Mouse (Mus musculus) adrenal gland, postnatal 36 days (tissue): ENCODE measurements around the gene Rcan2. TPM values are rescaled to one million over a fixed set of nuclear protein-coding genes. Genes with fewer than 3 reads are reported as not detected.
A peak's percentile ranks its signal among the peaks of the same experiment; 100 is the strongest.

Experiments used
- DNase-seq, 2 experiments: peaks; one replicate each; pipeline ENCODE4 v3.0.0; 2021; ENCODE audit warnings: mixed read lengths in 1 of 2
- total RNA-seq, 2 experiments: library from RNA; stranded (reverse); gene quantifications; 2 replicates each; pipeline ENCODE4 v1.2.3; 2021

Gene Rcan2
- total RNA-seq, 2 experiments from 2014 or later, result 3.8 to 4.0 TPM

DNA sequence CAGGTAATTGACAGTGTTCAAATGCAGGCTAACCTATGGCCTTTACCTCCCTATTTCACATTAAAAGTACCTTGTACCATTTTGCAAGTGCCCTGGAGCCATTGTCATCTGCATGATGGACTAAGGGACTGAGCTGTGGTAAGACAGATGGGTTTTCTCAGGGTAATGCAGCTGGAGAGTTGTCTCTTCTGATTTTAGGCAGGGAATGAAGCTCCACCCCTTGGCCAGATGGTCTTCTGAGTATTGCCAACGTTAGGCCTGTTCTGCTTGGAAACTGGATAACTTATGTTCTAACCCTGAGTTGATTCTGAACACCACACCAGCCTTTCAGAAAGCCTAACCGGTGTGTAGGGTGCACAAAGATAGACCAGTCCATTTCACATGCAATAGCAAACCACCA lies 222.7 kb downstream of the Rcan2 start:
- no peak for DNase-seq

DNA sequence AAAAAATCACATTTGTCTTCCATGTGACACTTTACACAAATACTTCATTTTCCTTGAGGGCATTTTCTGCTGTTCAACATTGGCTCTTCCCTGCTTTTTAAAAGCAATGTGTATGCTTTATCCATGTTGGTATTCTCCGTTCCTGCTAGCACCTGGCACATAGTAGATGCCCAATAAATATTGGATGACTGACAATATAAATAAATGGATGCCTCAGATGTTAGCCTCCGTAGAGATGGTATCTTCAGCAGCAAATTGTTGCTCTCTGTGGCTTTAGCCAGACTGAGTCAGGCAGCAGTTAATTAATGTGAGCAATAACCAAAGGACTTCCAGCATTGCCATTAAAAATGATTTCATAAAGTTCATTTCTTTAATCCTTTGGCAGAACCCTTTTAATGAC lies 223.9 kb downstream of the Rcan2 start:
- DNase-seq, result no peak

DNA sequence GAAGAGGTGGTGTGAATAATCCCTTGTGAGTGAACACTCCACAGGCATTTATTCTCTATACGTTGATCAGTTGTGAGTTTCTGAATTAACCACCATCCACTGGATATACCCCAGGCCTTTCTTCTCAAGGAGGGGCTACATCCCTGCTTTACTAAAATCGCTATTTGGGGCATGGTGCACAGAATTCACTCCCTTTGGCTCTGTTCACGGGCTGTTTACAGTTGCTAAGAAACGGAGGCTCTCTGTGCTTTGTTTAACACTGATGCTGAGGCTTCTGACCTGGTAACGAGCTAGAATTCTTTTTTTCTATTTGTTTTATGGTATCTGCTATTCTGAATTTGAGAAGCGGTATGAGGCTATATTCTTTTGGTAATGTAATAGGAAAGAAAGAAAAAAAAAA lies 224.8 kb downstream of the Rcan2 start:
- DNase-seq, result no peak

DNA sequence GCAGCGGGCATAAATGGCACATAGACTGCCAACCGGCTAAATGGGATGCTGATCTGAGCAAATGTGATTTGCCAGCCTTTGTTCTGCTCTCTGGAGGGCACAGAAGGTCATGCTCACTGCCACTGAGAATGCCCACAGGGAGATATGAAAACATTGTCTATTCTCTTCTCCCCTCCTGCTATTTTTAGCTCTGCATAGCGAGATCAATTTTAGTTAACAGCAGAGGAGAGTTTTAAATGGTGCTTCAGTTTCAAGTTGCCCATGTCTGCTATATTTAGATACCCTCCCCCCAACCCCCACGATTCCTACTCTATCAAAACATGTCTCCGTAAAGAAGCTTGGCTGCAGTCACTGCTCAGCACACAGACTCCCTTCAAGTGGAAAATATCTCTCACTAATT lies 225.2 kb downstream of the Rcan2 start:
- DNase-seq, result no peak

DNA sequence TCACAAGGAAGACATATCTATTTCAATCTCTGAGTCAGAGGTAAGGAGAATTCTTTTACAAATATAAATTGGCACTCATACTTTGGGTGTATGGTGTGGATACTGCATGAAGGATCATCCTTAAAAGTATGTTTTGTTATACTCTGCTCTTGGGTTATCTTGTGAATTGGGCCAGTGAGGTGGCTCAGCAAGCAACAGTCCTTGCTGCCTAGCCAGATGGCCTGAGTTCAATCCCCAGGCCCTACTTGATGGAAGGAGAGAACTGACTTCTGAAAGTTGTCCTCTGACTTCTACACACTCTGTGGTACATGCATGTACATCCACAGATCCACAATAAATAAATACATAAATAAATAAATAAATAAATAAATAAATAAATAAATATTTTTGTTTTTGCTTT lies 225.6 kb downstream of the Rcan2 start:
- DNase-seq, result no peak

DNA sequence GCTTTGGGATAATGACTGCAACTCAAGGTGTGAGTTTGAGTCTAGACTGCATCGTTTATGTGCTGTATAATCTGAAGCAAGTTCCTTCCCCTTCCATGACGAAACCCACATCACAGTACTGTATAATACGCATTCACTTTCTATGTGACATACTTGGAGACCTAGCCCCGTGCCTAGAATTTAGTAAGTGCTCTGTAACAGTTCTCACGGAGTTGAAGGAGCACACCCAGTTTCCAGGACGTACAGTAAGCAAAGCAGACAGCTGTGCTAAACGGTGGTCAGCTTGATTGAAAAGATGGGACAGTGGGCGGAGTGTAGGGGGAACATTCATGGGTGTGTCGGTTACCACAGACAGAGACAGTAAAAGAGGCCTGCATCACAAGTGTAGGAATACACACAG lies 226.2 kb downstream of the Rcan2 start:
- DNase-seq, result no peak

DNA sequence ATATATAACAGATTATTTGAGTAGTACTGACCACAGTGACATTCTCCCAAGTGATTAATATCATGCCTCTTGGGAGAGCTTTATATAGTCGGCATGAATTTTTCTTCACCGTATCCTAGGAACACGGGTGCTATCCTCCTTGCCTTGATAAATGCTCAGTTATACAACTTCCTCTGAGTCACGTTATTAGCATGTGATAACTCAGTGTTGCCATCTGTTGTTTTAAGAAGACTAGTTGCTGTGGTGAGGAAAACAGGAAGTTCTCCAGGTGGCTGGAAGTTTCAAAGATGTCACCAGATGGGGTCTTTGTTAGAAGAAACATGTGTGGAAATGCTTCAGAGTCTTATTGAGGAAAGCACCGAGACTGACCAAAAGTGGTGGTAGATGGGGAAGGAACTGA lies 228.5 kb downstream of the Rcan2 start:
- no peak for DNase-seq

DNA sequence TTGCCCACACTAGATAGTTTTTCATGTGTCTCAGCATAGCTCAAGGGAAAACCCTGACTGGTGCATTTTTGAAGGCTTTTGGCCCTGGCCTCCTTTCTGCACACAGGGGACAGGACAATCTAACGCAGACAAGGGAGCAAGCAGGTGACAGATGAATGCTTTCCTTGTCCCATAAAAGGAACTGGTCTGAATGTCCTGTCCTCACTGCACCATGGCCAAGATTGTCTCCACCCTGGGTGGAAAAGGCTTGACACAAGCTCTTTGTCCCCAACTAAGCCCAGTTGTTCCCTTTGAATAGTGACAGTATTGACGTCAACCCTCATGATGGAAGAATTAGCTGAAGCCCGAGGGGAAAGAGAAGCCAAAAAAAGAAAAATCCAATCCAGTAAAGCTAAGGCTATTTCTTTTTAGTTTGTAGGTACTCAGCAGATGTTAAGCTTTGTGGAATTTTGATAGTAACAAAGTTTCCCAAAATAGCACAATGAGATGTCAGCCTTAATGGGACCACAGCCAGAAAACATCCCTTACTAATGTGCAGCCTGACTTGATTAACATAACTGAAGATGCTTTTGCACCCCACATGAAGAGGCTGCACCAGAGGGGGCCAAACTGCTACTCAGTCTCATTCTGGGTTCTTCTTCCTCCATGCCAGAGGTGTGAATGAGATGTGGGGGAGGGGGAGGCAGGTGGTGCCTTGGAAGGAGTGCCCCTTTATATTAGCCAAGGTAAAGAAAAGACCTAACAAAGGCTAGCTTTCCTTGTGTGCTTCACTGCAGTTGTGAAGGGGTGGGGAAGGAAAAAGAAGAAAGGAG lies 229.8 kb downstream of the Rcan2 start:
- no peak for DNase-seq

DNA sequence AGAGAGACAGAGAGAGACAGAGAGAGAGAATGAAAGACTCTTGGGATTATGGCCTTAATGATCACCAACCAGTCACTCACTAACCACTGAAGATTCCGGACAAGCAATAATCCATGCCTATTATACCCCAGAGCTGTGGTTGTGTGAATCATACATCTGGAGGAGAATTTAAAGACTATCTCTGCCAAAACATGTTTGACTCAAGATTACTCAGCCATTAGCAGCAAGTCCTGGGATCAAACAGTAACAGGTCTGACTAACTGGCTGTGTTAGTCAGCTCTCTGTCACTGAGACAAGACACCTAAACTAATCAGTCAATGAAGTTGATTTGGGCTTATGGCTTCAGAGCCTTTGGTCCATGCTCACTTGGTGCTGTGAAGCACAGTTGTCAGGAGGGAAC lies 233.9 kb downstream of the Rcan2 start:
- DNase-seq, result no peak

DNA sequence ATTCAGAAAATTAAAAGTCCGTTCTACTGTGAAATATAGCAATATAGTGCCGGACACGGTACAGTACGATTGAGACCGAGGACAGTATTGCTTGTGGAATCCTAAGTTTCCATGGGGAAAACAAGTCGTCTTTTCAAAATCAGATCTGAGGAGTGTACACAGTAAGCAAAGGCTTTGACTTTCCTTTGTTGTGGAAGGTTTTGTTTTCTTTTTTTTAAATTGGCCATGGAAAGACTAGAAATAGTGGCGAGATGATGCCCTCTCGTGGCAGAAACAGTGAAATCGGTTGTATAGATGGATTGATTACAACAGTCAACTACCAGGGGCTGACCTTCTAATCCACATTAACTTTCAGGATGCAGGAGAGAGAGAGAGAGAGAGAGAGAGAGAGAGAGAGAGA lies 237.5 kb downstream of the Rcan2 start:
- DNase-seq, result peak; percentile 22 to 45

DNA sequence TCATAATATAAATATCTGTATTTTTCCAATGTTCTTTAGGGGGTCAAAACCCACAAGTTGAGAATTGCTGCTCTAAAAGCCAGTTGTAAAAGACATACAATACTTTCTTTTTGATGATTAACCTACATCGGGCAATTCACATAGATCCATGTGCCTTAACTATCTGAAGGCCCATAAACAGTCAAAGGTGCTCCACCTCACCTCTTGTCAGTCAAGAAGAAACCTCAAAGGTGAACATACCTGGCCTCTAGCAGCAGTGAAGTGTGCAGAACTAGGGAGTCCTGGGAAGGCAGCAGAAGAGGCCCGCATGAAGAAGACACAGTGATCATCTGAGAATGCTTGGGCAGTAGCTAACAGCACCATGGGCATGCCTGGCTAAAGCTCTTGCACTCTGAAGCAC lies 239.3 kb downstream of the Rcan2 start:
- no peak for DNase-seq

DNA sequence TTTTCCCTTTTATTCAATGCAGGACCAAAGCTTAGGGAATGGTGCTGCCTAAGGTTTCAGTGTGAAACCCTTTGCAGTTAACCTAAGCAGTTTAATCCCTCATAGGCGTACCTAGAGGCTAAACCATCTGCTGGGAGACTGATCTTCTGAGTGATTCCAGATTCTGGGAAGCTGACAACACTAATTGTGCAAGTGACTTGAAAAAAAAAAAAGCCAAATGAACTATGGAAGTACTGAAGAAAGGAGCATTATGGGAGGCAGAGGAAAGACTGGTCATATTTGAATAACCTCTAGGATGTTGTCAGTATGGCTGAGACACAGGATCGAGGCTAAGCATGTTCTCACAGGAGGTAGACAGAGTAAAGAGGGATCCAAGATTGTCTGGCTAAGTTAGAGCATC lies 241.2 kb downstream of the Rcan2 start:
- no peak for DNase-seq

DNA sequence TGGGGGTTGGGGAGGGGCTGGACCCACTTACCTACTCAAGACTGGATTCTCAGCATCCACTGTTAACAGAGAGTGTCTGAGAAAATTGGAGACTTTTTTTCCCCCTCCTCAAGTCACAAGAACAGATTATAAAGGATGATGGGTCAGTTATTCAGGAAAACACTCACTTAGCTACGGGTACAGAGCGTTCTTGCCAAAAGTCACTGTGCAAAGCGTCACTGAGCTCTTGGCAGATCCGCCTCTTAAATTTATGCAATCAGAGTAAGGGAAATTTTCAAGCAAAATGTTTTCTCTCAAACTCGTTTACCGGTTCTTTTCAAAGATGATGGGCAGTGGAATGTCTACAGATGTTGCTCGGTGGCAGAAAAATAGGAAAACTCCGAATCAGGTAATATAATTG lies 241.7 kb downstream of the Rcan2 start:
- DNase-seq, result no peak

DNA sequence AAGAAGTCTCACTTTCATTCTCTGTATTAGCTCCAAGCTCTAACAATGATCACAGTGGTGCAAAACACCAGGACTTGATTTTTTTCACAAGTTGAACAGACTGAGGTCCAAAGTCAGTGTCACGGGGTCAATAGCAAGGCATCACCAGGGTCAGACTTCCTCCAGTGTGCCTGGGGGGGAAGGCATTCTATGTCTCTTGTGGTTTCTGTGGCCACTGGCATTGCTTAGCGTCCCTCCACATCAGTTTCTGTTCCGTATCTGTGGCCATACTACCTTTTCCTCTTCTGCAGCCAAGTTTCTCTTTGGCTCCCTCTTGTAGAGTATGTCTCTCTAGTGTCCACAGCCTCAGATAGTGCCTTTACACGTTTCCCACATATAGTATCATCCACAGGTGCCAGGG lies 252.3 kb downstream of the Rcan2 start:
- DNase-seq, result no peak

DNA sequence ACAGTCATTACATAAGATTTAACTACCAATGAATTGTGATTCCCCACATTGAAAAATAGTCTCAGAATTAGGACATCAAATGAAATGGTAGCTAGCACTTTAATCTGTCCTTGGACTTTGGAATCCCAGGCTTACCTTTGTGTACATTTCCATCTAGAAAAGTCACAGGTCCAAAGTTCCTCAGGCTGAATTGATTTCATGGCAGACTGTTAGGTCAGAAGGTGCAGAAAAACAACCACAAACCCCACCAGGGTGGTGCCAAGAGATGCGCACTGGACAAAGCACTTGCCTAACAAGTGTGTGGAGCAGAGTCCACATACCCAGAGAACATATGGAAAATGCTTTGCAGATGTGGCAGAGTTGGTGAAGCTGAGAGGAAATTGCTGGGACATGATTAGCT lies 256.0 kb downstream of the Rcan2 start:
- no peak for DNase-seq

DNA sequence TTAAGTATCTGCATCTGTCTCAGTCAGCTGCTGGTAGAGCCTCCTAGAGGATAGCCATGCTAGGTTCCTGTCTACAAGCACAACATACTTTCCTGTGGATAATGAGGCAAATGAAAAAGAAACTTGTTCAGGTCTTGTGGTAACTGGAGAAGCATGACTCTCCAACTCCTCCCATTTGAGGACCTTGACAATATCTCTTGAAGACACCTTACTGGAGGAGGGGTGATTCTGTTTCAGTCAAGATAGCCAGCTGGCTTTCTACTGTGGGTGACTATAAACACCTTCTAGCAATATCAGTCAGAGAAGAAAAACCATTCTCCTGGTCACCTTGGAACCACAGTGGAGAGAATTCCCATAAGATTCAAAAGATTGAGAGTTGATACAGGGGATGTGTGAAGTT lies 257.0 kb downstream of the Rcan2 start:
- no peak for DNase-seq

DNA sequence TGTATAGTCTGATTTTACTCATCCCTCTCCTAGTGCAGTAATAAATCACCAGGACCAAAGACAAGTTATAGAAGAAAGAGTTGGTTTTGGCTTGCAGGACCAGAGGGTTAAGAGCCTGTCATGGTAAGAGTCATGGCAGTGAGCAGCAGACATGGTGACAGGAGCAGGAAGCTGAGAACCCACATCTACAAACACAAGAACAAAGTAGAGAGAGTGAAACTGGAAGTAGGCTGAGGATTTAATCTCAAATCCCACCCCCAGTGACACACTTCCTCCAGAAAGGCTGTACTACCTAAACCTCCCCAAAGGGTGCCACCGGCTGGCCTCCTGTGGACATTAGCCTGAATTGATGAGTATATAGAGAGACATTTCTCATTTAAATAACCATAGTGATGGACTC lies 259.6 kb downstream of the Rcan2 start:
- no peak for DNase-seq

DNA sequence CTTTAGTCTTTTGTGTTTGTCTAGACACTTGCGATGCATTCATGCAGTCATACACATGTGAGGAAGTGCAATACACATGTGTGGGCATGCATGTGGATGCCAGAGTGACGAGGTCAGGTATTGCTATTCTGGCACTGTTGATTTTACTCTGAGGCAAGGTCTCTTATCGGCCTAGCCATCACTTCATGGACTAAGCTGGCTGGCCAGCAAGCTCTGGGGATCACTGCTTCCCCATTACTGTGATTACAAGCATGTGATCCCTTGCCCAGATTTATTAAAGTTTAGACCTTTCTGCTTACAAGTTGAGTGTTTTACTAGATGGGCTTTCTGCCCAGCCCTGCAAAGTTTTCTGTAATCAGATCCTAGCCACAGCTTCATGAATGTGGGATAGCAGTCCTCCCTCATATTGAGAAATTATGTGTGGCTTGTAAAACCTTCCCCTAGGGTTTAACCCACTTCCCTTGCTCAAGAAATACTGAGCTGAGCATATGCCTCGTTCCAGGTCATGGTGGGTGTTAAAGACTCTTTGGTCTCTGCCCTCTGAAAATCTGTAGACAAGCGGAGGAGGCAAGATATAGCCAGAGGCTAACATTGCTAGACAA lies 260.2 kb downstream of the Rcan2 start:
- no peak for DNase-seq

DNA sequence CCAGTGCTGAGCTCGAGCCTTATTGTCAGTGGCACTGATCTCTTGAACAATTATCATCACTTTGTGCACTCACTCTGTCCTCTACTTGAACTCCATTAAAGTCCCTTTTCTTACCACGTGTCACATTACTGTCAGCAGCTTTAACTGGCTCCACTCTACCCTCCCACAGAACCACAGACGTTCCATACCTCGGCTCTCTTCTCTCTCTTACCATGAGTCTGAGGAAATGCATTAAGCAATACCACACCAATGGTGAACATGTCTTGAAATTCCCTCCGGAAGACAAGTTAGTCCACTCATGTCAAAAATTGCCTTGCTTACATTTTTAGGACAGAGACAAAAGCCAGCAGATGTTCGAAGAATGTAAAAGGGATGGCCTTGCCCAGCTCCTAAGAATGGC lies 267.7 kb downstream of the Rcan2 start:
- DNase-seq, result no peak

DNA sequence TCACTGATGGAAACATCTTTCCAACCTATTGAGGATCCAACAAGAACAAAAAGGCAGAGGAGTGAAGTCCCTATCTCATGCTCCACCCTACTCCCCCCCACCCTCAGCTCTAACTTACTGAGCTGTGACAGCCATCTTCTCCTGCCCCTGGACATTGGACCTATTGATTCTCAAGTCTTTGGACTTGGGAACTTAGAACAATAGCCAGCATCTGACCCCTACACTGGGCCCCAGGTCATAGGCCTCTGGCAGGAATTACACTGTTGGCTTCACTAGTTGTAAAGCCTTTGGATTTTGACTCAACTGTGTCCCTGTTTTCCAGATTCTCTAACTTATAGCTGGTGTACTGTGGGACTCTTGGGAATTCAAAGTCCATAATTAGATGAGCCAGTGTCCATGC lies 270.5 kb downstream of the Rcan2 start:
- DNase-seq, result no peak

DNA sequence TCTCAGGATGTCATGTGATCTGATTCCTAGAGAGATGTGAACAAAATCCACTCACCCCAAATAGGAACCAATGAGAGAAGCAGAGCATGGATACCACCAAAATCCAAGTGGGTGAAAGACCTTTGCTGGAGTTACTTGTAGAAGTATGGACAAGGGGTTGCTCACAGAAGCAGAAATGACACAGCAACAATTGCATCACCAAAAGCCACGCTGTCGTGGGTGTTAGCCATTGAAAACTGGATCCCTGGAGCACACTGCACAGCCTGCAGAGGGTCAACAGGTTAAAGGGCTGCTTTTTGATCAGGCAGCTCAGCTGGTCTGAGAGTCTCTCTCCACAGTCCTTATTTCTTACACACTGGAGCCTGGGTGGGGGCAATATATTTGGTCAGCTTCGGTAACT lies 274.4 kb downstream of the Rcan2 start:
- DNase-seq, result no peak

DNA sequence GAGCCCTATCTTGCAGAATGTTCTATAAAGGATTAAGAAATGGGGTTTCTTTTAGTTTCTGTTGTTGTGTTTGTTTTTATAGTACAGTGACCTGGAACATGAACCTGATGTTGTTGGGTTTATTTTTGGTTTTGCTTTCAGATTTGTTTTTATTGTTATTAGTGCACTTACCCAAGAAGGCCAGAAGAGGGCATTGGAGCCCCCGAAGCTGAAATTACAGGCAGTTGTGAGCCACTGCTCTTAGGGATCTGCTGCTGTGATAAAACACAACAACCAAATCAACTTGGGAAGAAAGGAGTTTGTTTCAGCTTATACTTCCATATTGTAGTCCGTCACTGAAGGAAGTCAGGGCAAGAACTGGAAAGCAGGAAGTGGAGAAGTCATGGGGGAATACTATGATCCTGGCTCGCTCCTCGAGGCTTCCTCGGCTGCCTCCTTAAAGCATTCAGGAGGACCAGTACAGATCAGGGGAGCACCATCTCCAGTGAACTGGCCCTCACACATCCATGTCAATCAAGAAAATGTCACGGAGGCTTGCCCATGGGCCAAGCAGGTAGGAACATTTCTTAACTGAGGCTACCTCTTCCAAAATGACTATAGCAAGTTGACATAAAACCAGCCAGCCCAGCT lies 275.0 kb downstream of the Rcan2 start:
- DNase-seq, result peak; percentile 9 to 29

DNA sequence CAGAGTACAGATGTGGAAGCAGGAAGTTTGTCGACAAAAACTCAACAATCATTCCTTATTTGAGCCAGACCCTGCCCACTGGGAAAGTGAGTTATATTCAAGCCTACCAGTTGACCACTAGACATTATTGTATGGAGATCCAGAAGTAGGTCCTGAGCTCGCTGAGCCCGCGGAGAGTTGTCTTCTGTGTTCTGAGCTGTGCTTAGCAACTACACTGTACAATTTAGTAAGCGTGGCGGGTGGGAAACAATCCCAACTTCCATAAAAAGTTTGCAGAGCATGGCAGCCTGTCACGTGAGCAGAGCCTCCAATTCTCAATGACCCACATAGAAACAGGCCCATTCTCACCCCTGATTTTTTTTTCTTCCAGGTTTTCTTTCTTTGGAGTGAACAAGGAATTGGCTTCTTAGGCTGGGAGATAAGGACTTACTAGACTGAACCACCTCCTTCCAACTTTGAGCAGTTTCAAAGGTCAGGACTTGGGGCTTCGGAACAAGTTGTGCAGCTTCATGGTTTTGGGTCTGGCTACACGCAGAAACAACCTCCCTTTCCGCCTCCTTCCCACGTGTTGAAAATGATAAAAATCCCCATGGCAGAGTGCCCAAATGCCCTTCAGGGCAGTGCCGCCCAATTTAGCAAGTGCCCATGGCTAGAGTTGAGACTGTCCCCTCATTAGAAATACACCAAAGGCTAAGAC lies 276.1 kb downstream of the Rcan2 start:
- no peak for DNase-seq
